Mouse (Mus musculus) forebrain, embryonic 10.5 days (tissue): ENCODE results near the gene Agmat. TPM values are rescaled to one million over a fixed set of nuclear protein-coding genes. Genes with fewer than 3 reads are reported as not detected.

Source experiments
- DNase-seq: peaks from one replicate; pipeline ENCODE4 v3.0.0-alpha.2; 2017; ENCODE audit warnings: low spot score; ENCODE audit errors: extremely low spot score
- H3K27ac ChIP-seq: fragments of 300-500 bp; sonication (generic); 2 replicates; pipeline ENCODE4 v1.5.1; 2016; ENCODE audit warnings: mild to moderate bottlenecking
- H3K27me3 ChIP-seq: fragments of 300-500 bp; sonication (generic); 2 replicates; pipeline ENCODE4 v1.6.1; 2016; ENCODE audit warnings: mild to moderate bottlenecking; ENCODE audit not compliant: poor library complexity, severe bottlenecking
- H3K36me3 ChIP-seq: fragments of 300-500 bp; sonication (generic); replicated peaks from 2 replicates; pipeline ENCODE4 v1.6.1; 2016; ENCODE audit warnings: mild to moderate bottlenecking, moderate library complexity
- H3K4me1 ChIP-seq: fragments of 300-500 bp; sonication (generic); 2 replicates; pipeline ENCODE4 v1.6.1; 2016
- H3K4me3 ChIP-seq: fragments of 300-500 bp; sonication (generic); 2 replicates; pipeline ENCODE4 v1.5.1; 2016; ENCODE audit warnings: mild to moderate bottlenecking, moderate library complexity
- H3K9me3 ChIP-seq: fragments of 300-500 bp; sonication (generic); 2 replicates; pipeline ENCODE4 v1.6.1; 2016; ENCODE audit warnings: mild to moderate bottlenecking, moderate library complexity
- WGBS: fragments of 180-500 bp; shearing (Covaris S2); methylation state at CpG from one replicate; pipeline ENCODE4 v1.1.7; 2016; 5-methylcytosine and 5-hydroxymethylcytosine counted together
- polyA plus RNA-seq: library from polyadenylated mRNA; unstranded; fragments of >200 nt; fragmentation: Nextera tagmentation; extraction: Ambion mirVana; gene quantifications from 2 replicates; pipeline ENCODE4 v1.2.1, GENCODE M21; 2016

Agmat gene
- polyA plus RNA-seq, 1 experiment from 2014 or later = not detected

DNA sequence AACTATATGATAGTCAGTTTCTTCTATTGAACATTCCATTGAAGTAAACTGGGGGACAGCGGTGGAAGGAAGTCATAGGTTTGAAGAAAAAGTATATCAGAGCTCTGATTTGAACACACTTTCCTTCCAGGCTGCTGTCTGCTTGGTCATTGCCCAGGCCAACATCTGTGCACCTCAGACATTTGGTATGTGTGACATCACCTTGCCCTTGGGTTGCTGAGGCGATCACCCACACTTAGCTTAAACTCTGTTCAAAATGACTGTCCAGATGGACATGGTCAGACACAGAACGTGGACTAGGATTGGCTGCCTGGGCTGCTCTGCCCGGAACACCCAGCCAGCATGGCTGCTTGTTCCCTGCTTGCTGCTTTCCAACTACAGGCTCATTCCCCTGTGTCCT lies 4.1 kb upstream of the Agmat start:
- Histone ChIP-seq H3K27ac (no peak overlapping the region), H3K4me1 (peaks cover 6% of the 10 kb centered on the region), H3K9me3 (no peaks in the 10 kb centered on the region), H3K27me3 (peaks cover 10% of the 10 kb centered on the region), H3K36me3 (no peaks in the 10 kb centered on the region), H3K4me3 (no peak overlapping the region)
- 93% methylated on average over 4 of the region's 4 CpGs for WGBS
- DNase-seq = no peak

DNA sequence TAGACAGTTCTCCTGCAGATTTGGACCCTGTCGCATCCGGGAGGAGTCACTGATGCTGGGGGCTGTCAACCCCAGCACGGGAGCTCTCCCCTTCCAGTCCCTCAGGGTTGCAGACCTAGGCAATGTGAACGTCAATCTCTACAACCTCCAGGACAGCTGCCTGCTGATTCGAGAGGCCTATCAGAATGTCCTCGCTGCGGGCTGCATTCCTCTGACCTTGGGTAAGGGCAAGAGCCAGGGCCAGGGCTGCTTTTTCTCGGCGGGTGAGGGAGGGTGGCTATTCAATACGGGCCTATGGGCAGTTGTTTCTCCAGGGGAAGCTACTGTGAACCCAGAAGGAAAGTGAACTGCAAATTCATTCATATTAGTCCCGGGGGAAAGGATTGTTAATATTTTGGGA lies 3.1 kb downstream of the Agmat start:
- peaks cover 13% of the 10 kb centered on the region for H3K27me3 ChIP-seq
- H3K9me3 ChIP-seq = no peaks in the 10 kb centered on the region
- 50% methylated on average over 11 of the region's 11 CpGs for WGBS
- no peak overlapping the region for H3K27ac ChIP-seq
- no peak for DNase-seq
- H3K36me3 ChIP-seq = no peaks in the 10 kb centered on the region
- H3K4me3 ChIP-seq = no peak overlapping the region
- peaks cover 21% of the 10 kb centered on the region for H3K4me1 ChIP-seq

GRCm38 (mm10) chr4:141750826-141751225 lies 4.4 kb downstream of the Agmat start:
- H3K4me1 ChIP-seq = peaks cover 21% of the 10 kb centered on the region
- DNase-seq = no peak
- no peaks in the 10 kb centered on the region for H3K36me3 ChIP-seq
- WGBS = 67% methylated on average over 3 of the region's 3 CpGs
- peaks cover 13% of the 10 kb centered on the region for H3K27me3 ChIP-seq
- H3K4me3 ChIP-seq = no peak overlapping the region
- H3K27ac ChIP-seq = 0 out of 2 replicates have a peak overlapping the region, but pooled peaks have one; percentile 26
- no peaks in the 10 kb centered on the region for H3K9me3 ChIP-seq

DNA sequence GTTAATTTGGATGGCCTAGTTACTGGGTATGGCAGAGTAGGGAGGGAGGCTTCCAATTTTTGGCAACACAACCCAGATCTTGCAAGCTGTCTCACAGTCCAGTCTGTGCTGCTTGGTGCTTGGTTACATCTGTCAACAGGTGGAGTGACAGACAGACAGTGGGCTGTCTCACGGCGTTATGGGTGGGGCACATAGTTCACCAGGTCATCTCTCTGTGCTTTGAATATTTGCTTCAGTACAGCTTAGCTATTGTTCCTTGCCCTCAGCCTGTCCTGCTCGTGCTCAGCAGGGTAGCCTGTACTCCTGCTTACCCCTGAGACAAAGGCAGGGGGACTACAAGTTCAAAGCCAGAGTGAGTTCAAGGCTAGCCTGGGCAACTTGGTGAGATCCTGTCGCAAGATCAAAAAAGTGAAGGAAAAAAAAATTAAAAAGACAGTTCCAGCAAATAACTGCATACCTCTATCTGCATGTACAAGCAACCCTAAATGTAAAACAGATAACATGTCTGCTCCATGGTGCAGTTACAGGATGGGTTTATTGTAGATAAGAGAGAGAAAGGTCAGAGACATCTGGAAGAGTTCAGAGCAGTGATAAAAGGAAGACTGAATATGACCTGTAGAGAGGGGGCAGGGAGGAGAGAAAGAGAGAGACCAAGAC lies 5.1 kb downstream of the Agmat start:
- DNase-seq = no peak
- H3K9me3 ChIP-seq = no peaks in the 10 kb centered on the region
- H3K36me3 ChIP-seq = no peaks in the 10 kb centered on the region
- H3K4me1 ChIP-seq = peaks cover 19% of the 10 kb centered on the region
- H3K4me3 ChIP-seq = no peak overlapping the region
- H3K27ac ChIP-seq = no peak overlapping the region
- peaks cover 11% of the 10 kb centered on the region for H3K27me3 ChIP-seq
- WGBS = 58% methylated on average over 4 of the region's 4 CpGs

DNA sequence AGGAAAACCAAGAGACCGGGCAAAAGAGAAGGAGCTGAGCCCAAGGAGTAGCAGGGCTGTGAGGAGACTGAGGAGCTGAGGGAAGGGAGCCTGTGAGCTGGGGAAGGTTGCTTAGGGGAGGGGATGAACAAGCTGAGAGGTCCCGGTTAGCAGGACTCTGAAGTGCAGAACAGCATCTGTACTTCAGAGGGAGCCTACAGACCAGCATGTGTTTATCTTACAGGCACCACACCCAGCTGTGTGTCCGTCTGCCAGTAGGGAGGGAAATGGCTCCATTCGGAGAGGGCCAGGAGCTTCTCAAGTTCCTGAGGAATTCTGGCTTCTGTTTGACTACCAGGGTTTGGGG lies 5.6 kb downstream of the Agmat start:
- Histone ChIP-seq H3K4me1 (peaks cover 16% of the 10 kb centered on the region), H3K4me3 (no peak overlapping the region), H3K27ac (no peak overlapping the region), H3K9me3 (no peaks in the 10 kb centered on the region), H3K36me3 (no peaks in the 10 kb centered on the region), H3K27me3 (peaks cover 6% of the 10 kb centered on the region)
- DNase-seq = no peak
- 21% methylated on average over 4 of the region's 4 CpGs for WGBS

- no peaks in the 10 kb centered on the region for H3K9me3 ChIP-seq
- no peak overlapping the region for H3K4me3 ChIP-seq
- 93% methylated on average over 19 of the region's 19 CpGs for WGBS
- no peaks in the 10 kb centered on the region for H3K27me3 ChIP-seq
- no peaks in the 10 kb centered on the region for H3K36me3 ChIP-seq
- no peak for DNase-seq
- H3K27ac ChIP-seq = no peak overlapping the region
- H3K4me1 ChIP-seq = peaks cover 11% of the 10 kb centered on the region
These were observed 9.0 kb downstream of the Agmat start for GRCm38 (mm10) chr4:141755375-141755930.

DNA sequence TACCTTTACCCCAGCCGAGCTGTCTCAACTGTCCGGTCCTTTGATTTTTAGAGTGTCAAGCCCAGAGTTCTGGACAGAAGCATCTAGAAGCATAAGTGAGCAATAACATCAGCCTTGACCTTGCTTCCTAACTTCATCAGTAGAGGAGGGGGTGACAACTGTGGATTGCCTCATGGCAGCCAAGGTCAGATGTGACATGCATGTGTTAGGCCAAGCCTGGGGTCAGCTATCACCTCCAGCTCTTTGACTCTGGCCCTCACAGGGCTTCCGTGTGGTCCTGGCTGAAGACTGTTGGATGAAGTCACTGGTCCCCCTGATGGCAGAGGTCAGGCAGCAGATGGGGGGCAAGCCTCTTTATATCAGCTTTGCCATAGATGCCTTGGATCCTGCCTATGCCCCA lies 10.7 kb downstream of the Agmat start:
- DNase-seq = no peak
- no peak overlapping the region for H3K27ac ChIP-seq
- H3K36me3 ChIP-seq = peaks cover 14% of the 10 kb centered on the region
- no peaks in the 10 kb centered on the region for H3K9me3 ChIP-seq
- H3K4me3 ChIP-seq = no peak overlapping the region
- H3K27me3 ChIP-seq = no peaks in the 10 kb centered on the region
- H3K4me1 ChIP-seq = peaks cover 4% of the 10 kb centered on the region
- 93% methylated on average over 3 of the region's 3 CpGs for WGBS

GRCm38 (mm10) chr4:141758874-141759542 lies 12.5 kb downstream of the Agmat start:
- no peaks in the 10 kb centered on the region for H3K27me3 ChIP-seq
- H3K36me3 ChIP-seq = peaks cover 33% of the 10 kb centered on the region
- no peak overlapping the region for H3K4me3 ChIP-seq
- 79% methylated on average over 6 of the region's 6 CpGs for WGBS
- no peaks in the 10 kb centered on the region for H3K9me3 ChIP-seq
- no peaks in the 10 kb centered on the region for H3K4me1 ChIP-seq
- no peak overlapping the region for H3K27ac ChIP-seq
- no peak for DNase-seq

DNA sequence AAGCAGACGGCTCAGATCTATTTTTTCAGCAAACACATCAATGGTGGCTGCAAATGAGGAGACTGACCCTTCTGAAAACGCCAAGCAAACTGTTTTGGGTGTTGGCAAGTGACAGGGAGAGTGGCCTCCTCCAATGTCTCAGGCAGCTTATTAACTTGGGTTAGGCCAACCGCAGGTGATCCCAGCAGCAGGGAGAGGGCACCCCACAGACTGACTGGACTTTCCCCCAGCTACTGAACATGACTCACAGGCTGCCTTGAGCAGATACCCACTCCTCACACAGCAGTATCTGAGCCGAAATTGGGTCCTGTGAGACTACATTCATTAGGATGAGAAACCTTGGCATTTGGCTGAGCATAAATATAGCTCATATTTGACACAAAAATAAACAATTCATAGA lies 14.5 kb downstream of the Agmat start:
- Histone ChIP-seq H3K9me3 (no peaks in the 10 kb centered on the region), H3K36me3 (peaks cover 49% of the 10 kb centered on the region), H3K4me3 (no peak overlapping the region), H3K4me1 (no peaks in the 10 kb centered on the region), H3K27ac (no peak overlapping the region), H3K27me3 (no peaks in the 10 kb centered on the region)
- 91% methylated on average over 4 of the region's 4 CpGs for WGBS
- no peak for DNase-seq

- H3K4me1 ChIP-seq = no peaks in the 10 kb centered on the region
- H3K36me3 ChIP-seq = peaks cover 61% of the 10 kb centered on the region
- H3K4me3 ChIP-seq = no peak overlapping the region
- H3K27me3 ChIP-seq = no peaks in the 10 kb centered on the region
- H3K27ac ChIP-seq = no peak overlapping the region
- 93% methylated on average over 13 of the region's 13 CpGs for WGBS
- H3K9me3 ChIP-seq = no peaks in the 10 kb centered on the region
- no peak for DNase-seq
These were observed 15.7 kb downstream of the Agmat start for GRCm38 (mm10) chr4:141762102-141762598.

DNA sequence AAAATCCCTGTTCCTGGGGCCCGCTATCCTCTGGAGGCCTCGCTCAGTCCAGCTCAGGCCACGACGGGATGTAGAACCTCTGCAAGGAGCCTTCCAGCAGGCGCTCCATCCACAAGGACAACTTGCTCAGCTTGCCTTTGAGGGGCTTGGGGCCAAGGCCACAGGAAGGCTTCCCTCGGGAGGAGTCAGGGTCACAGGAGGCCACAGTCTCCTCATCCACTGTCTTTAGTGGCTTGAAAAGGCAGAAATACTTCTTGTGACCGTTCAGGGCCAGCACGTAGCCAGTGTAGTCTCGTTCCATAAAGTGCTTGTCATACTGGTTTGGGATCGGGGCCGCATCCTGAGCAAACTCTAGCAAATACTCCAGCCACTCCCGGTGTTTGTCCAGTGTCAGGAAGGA lies 17.0 kb downstream of the Agmat start:
- Histone ChIP-seq H3K27ac (no peak overlapping the region), H3K4me3 (no peak overlapping the region), H3K36me3 (peaks cover 74% of the 10 kb centered on the region), H3K4me1 (no peaks in the 10 kb centered on the region), H3K27me3 (no peaks in the 10 kb centered on the region), H3K9me3 (no peaks in the 10 kb centered on the region)
- no peak for DNase-seq
- WGBS = 93% methylated on average over 12 of the region's 12 CpGs

DNA sequence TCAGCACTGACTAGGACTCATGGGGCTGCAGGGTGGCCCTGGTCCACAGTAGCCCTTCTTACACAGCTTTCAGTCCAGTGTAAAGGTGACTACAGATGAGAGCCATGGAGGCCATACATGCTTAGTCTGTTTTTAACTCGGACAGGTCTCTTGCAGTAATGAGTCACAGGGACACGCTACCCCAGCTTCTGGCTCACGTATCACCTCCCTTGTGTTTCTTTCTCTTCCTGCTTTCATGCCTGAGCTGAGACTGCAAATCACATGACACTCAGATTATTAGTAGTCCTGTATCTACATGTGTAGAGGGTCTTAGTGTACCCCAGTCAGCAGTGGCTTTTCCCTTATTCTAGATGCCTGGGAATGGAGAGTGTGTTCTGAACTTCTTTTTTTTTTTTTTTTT lies 18.5 kb downstream of the Agmat start:
- no peaks in the 10 kb centered on the region for H3K27me3 ChIP-seq
- WGBS = 93% methylated on average over 3 of the region's 3 CpGs
- H3K36me3 ChIP-seq = peaks cover 90% of the 10 kb centered on the region

DNA sequence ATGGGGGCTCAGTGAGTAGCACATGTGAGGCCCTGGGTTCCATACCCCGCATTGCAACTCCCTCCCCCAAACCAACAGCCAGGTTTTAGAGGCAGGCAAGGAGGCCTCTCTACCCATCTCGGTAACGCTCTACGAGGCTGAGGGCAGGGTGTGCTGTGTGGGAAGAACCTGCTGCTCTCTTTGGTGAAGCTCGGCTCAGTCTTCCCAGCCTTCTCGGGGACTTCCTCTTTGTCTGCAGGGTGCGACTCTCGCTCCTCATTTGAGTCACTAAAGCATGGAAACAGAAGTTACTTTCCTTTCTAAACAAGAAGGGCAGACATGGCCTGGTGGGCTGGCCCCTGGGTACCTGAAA lies 19.8 kb downstream of the Agmat start:
- WGBS = 91% methylated on average over 8 of the region's 8 CpGs
- Histone ChIP-seq H3K9me3 (no peaks in the 10 kb centered on the region), H3K27me3 (no peaks in the 10 kb centered on the region), H3K4me1 (no peaks in the 10 kb centered on the region), H3K36me3 (peaks cover 97% of the 10 kb centered on the region), H3K27ac (no peak overlapping the region), H3K4me3 (no peak overlapping the region)
- no peak for DNase-seq

More for the DNA sequence above, 18.5 kb downstream of the Agmat start:
- H3K4me1 ChIP-seq = no peaks in the 10 kb centered on the region
- H3K27ac ChIP-seq = no peak overlapping the region
- H3K4me3 ChIP-seq = no peak overlapping the region
- no peak for DNase-seq
- no peaks in the 10 kb centered on the region for H3K9me3 ChIP-seq
